Mouse (Mus musculus): ENCODE data around the gene Plod3. TPM values are rescaled to one million over a fixed set of nuclear protein-coding genes. Genes with fewer than 3 reads are reported as not detected.

Gene Plod3
- polyA plus RNA-seq, 1 experiment, result 39.7 TPM

- WGBS, result 85% methylated on average over 8 of the region's 8 CpGs
- Histone ChIP-seq H3K4me3 (replicated peaks; ENCODE audit: insufficient read depth, low read depth, low read length) (no peak overlapping the region), H3K4me1 (ENCODE audit: control insufficient read depth, insufficient read depth, low read length) (no peaks in the 10 kb centered on the region), H3K27me3 (ENCODE audit: control insufficient read depth, insufficient read depth, low read length) (no peaks in the 10 kb centered on the region), H3K27ac (ENCODE audit: insufficient read depth, low read length) (no peak overlapping the region)
- no peak for DNase-seq
- TF ChIP-seq POLR2A (IDR thresholded peaks at IDR 0.05; ENCODE audit: borderline replicate concordance, insufficient read depth, low read length) (no peak), CTCF (IDR thresholded peaks at IDR 0.05; ENCODE audit: borderline replicate concordance, insufficient read depth, low read depth, low read length) (no peak)
Observed at GRCm38 (mm10) chr5:136980974-136981373, 5.8 kb upstream of the Plod3 start.

DNA sequence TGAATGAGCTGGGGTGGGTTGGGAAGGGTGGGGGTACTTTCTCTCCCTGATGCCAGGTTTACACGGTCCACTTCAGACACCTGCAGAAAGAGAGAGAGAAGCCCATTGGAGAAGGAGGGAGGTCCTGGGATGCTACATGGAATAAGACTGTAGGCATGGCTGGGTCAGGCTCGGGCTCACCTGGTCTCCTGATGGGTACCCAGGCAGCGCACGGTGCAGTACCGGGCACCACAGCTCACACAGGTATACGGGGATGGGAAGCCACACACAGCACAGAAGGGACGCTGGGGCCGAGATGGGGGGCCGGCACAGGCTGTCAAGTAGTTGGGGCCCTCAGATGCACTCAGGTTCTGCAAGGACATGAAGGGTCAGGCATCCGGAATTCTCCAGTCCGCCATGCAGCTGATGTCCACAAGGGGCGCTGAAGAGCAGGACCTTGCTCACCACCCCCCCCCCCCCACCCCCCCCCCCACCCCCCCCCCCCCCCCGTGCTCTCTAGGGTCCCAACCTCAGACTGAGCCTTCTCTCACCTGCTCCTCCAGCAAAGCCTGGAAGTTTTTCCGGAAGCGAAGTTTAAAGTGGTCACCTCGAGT is 4.4 kb upstream of the Plod3 start:
- no peaks in the 10 kb centered on the region for H3K4me1 ChIP-seq (ENCODE audit: control insufficient read depth, insufficient read depth, low read length)
- H3K27me3 ChIP-seq (ENCODE audit: control insufficient read depth, insufficient read depth, low read length), result no peaks in the 10 kb centered on the region
- no peak overlapping the region for H3K27ac ChIP-seq (ENCODE audit: insufficient read depth, low read length)
- TF ChIP-seq CTCF (IDR thresholded peaks at IDR 0.05; ENCODE audit: borderline replicate concordance, insufficient read depth, low read depth, low read length), result peak; percentile 62; the same call in 1 of the 2 replicates
- TF ChIP-seq POLR2A (IDR thresholded peaks at IDR 0.05; ENCODE audit: borderline replicate concordance, insufficient read depth, low read length), result no peak
- no peak overlapping the region for H3K4me3 ChIP-seq (replicated peaks; ENCODE audit: insufficient read depth, low read depth, low read length)
- DNase-seq, result peak in 1 of 2 experiments; percentile 59
- 38% methylated on average over 15 of the region's 16 CpGs for WGBS

DNA sequence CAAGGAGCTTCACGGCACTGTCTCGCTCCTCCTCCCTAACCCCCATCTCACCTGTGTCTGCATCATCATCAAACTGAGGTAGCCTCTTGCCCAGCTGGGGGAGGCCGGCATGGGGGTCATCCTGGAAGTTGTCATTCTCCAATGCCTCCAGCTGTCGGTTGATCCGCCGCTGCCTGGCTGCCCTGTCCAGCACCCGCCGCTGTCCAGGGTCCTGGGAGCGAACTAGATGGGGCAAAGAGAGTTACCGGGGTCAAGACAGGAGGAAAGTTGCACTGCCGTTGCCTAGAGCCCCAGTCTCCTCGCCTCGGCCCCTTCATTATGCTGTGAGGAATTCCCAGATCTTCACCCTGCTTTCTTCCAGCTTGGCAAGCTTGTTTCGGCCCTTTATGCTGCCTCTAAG is 2.0 kb upstream of the Plod3 start:
- 53% methylated on average over 14 of the region's 14 CpGs for WGBS
- Histone ChIP-seq H3K4me3 (replicated peaks; ENCODE audit: insufficient read depth, low read depth, low read length) (no peak overlapping the region), H3K27ac (ENCODE audit: insufficient read depth, low read length) (no peak overlapping the region), H3K4me1 (ENCODE audit: control insufficient read depth, insufficient read depth, low read length) (no peaks in the 10 kb centered on the region), H3K27me3 (ENCODE audit: control insufficient read depth, insufficient read depth, low read length) (no peaks in the 10 kb centered on the region)
- no peak for TF ChIP-seq CTCF (IDR thresholded peaks at IDR 0.05; ENCODE audit: borderline replicate concordance, insufficient read depth, low read depth, low read length)
- no peak for TF ChIP-seq POLR2A (IDR thresholded peaks at IDR 0.05; ENCODE audit: borderline replicate concordance, insufficient read depth, low read length)
- DNase-seq, result no peak

GRCm38 (mm10) chr5:136987138-136987933 is 517 bp downstream of the Plod3 start:
- TF ChIP-seq POLR2A (IDR thresholded peaks at IDR 0.05; ENCODE audit: borderline replicate concordance, insufficient read depth, low read length) (peak; percentile 32; the same call in 1 of the 2 replicates), CTCF (IDR thresholded peaks at IDR 0.05; ENCODE audit: borderline replicate concordance, insufficient read depth, low read depth, low read length) (no peak)
- H3K27me3 ChIP-seq (ENCODE audit: control insufficient read depth, insufficient read depth, low read length), result no peaks in the 10 kb centered on the region
- H3K4me3 ChIP-seq (replicated peaks; ENCODE audit: insufficient read depth, low read depth, low read length), result peak overlapping the region; percentile 77
- H3K27ac ChIP-seq (ENCODE audit: insufficient read depth, low read length), result peak overlapping the region; percentile 27; the same call in 1 of the 2 replicates
- no peak for DNase-seq
- no peaks in the 10 kb centered on the region for H3K4me1 ChIP-seq (ENCODE audit: control insufficient read depth, insufficient read depth, low read length)
- under 1% methylated on average over 67 of the region's 67 CpGs for WGBS

DNA sequence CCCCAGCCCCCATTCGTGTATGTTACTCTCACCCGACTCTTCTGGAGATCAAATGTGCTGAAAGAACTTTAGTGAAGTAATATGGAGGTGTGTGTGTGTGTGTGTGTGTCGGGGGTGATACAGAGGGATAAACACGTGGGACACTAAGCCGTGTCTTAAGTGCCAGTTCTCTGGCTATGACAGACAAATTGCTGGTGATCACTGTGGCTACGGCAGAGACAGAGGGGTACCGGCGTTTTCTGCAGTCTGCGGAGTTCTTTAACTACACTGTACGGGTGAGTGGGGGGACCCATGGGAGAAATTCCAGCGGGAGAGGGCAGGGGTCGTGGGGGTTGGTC is 1.1 kb downstream of the Plod3 start, which contains the start of gene Znhit1:
TSS of gene Znhit1 (minus strand) at position 88 of the 338 bp plus-strand sequence.
- 2% methylated on average over 12 of the region's 12 CpGs for WGBS
- no peak for TF ChIP-seq CTCF (IDR thresholded peaks at IDR 0.05; ENCODE audit: borderline replicate concordance, insufficient read depth, low read depth, low read length)
- no peak for TF ChIP-seq POLR2A (IDR thresholded peaks at IDR 0.05; ENCODE audit: borderline replicate concordance, insufficient read depth, low read length)

GRCm38 (mm10) chr5:136988420-136988819 is 1.6 kb downstream of the Plod3 start:
- DNase-seq, result no peak
- no peak for TF ChIP-seq CTCF (IDR thresholded peaks at IDR 0.05; ENCODE audit: borderline replicate concordance, insufficient read depth, low read depth, low read length)
- Histone ChIP-seq H3K27ac (ENCODE audit: insufficient read depth, low read length) (no peak overlapping the region), H3K4me3 (replicated peaks; ENCODE audit: insufficient read depth, low read depth, low read length) (peak overlapping the region; percentile 77), H3K4me1 (ENCODE audit: control insufficient read depth, insufficient read depth, low read length) (no peaks in the 10 kb centered on the region), H3K27me3 (ENCODE audit: control insufficient read depth, insufficient read depth, low read length) (no peaks in the 10 kb centered on the region)
- 23% methylated on average over 7 of the region's 7 CpGs for WGBS

More for the DNA sequence above, 1.1 kb downstream of the Plod3 start, which contains the start of gene Znhit1:
- H3K4me3 ChIP-seq (replicated peaks; ENCODE audit: insufficient read depth, low read depth, low read length), result peak within 1 kb of the TSS; percentile 77
- no peaks in the 10 kb centered on the region for H3K4me1 ChIP-seq (ENCODE audit: control insufficient read depth, insufficient read depth, low read length)
- H3K27ac ChIP-seq (ENCODE audit: insufficient read depth, low read length), result peak within 1 kb of the TSS; percentile 27; the same call in 1 of the 2 replicates
- no peak for DNase-seq
- H3K27me3 ChIP-seq (ENCODE audit: control insufficient read depth, insufficient read depth, low read length), result no peaks in the 10 kb centered on the region

DNA sequence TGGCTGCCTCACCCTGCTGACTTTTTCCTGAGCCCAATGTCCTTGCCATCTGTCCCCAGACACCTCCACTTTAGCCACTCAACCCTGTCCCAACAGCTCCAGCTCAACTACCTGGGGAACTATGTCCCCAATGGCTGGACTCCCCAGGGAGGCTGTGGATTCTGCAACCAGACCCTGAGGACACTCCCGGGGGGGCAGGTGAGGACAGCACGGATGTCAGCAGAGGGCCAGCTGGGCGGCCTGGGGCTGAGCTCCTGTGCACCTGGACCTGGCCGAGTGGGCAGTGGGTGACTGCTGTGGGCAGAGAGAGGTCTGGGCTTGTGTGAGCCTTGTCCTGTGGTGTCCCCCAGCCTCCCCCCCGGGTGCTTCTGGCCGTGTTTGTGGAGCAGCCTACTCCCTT is 3.0 kb downstream of the Plod3 start:
- DNase-seq, result no peak
- TF ChIP-seq CTCF (IDR thresholded peaks at IDR 0.05; ENCODE audit: borderline replicate concordance, insufficient read depth, low read depth, low read length), result no peak
- no peak for TF ChIP-seq POLR2A (IDR thresholded peaks at IDR 0.05; ENCODE audit: borderline replicate concordance, insufficient read depth, low read length)
- no peak overlapping the region for H3K4me3 ChIP-seq (replicated peaks; ENCODE audit: insufficient read depth, low read depth, low read length)
- 86% methylated on average over 6 of the region's 6 CpGs for WGBS
- no peaks in the 10 kb centered on the region for H3K4me1 ChIP-seq (ENCODE audit: control insufficient read depth, insufficient read depth, low read length)
- no peaks in the 10 kb centered on the region for H3K27me3 ChIP-seq (ENCODE audit: control insufficient read depth, insufficient read depth, low read length)
- H3K27ac ChIP-seq (ENCODE audit: insufficient read depth, low read length), result no peak overlapping the region

- WGBS, result 76% methylated on average over 5 of the region's 5 CpGs
- TF ChIP-seq POLR2A (IDR thresholded peaks at IDR 0.05; ENCODE audit: borderline replicate concordance, insufficient read depth, low read length), result no peak
- no peak for TF ChIP-seq CTCF (IDR thresholded peaks at IDR 0.05; ENCODE audit: borderline replicate concordance, insufficient read depth, low read depth, low read length)
- Histone ChIP-seq H3K27me3 (ENCODE audit: control insufficient read depth, insufficient read depth, low read length) (no peaks in the 10 kb centered on the region), H3K4me1 (ENCODE audit: control insufficient read depth, insufficient read depth, low read length) (no peaks in the 10 kb centered on the region), H3K4me3 (replicated peaks; ENCODE audit: insufficient read depth, low read depth, low read length) (no peak overlapping the region), H3K27ac (ENCODE audit: insufficient read depth, low read length) (no peak overlapping the region)
- DNase-seq, result no peak
Observed at GRCm38 (mm10) chr5:136999449-136999848, 12.6 kb downstream of the Plod3 start.
